ENCODE assay signal across 15 mouse cellular contexts in genomic region chr4:129846823-129847222, GRCm38 (mm10). TPM values are rescaled to one million over a fixed set of nuclear protein-coding genes. Genes with fewer than 3 reads are reported as not detected.
DNase-seq lines count a peak whose midpoint lies in the region; ATAC-seq and TF ChIP-seq lines count a peak whose summit lies in the region.
"Had no signal": no experiment of that assay in that cellular context is flagged by ENCODE, and none has a peak within 500 bp of the region (broad histone marks: within the 10 kb centered on the region; RNA-seq: fewer than 3 reads in every experiment).

No protein-coding gene starts in this region.

- no peak for ATAC-seq in hindbrain, postnatal 0 days
- ATAC-seq in hindbrain, embryonic 13.5 days (ENCODE audit: low FRiP score) = no peak
- ATAC-seq in lung, postnatal 0 days = no peak
- no peak for ATAC-seq in CD4-positive, CD25-positive, alpha-beta regulatory T cell, adult 4 months

- H3K4me3 ChIP-seq in hindbrain, postnatal 0 days (ENCODE audit: low read length) = no peak overlapping the region
- H3K4me3 ChIP-seq in hindbrain, embryonic 13.5 days = no peak overlapping the region
- no peak overlapping the region for H3K4me3 ChIP-seq in lung, postnatal 0 days (ENCODE audit: low read depth, low read length)
- H3K4me3 ChIP-seq in small intestine, adult 2 months (ENCODE audit: low read depth, low read length) = no peak overlapping the region
- H3K4me3 ChIP-seq: embryonic facial prominence, embryonic 15.5 days; forebrain, embryonic 12.5 days; megakaryocyte, embryonic 14.5 days; neural tube, embryonic 13.5 days had no signal

- no peaks in the 10 kb centered on the region for H3K4me1 ChIP-seq in hindbrain, postnatal 0 days (ENCODE audit: insufficient read depth, low read length)
- H3K4me1 ChIP-seq in hindbrain, embryonic 13.5 days (replicated peaks) = no peaks in the 10 kb centered on the region
- H3K4me1 ChIP-seq in lung, postnatal 0 days (ENCODE audit: insufficient read depth, low read depth, low read length) = no peaks in the 10 kb centered on the region
- H3K4me1 ChIP-seq in small intestine, adult 2 months (ENCODE audit: control insufficient read depth, insufficient read depth, insufficient read length, low read length) = no peaks in the 10 kb centered on the region
- H3K4me1 ChIP-seq: embryonic facial prominence, embryonic 15.5 days; forebrain, embryonic 12.5 days; megakaryocyte, embryonic 14.5 days; neural tube, embryonic 13.5 days had no signal

- WGBS in hindbrain, postnatal 0 days = 79% methylated on average over 9 of the region's 9 CpGs
- 87% methylated on average over 9 of the region's 9 CpGs for WGBS in hindbrain, embryonic 13.5 days
- 76% methylated on average over 9 of the region's 9 CpGs for WGBS in lung, postnatal 0 days
- 85% methylated on average over 9 of the region's 9 CpGs for WGBS in small intestine, adult 2 months

- no peak overlapping the region for H3K9ac ChIP-seq in hindbrain, postnatal 0 days (replicated peaks; ENCODE audit: low read length)
- no peak overlapping the region for H3K9ac ChIP-seq in hindbrain, embryonic 13.5 days
- no peak overlapping the region for H3K9ac ChIP-seq in lung, postnatal 0 days (replicated peaks; ENCODE audit: low read depth)
- H3K9ac ChIP-seq: embryonic facial prominence, embryonic 15.5 days; forebrain, embryonic 12.5 days; hindbrain, embryonic 14.5 days; neural tube, embryonic 13.5 days had no signal

- peak; percentile 20 for DNase-seq in hindbrain, postnatal 0 days (ENCODE audit: low spot score)
- DNase-seq in lung, postnatal 0 days (ENCODE audit: low spot score) = peak; percentile 14
- DNase-seq in lung, postnatal 10 days = no peak
- peak; percentile 42 for DNase-seq in ES-CJ7 (ENCODE audit: low read depth, low spot score)
- DNase-seq: adrenal gland, postnatal 14 days; cerebellum, adult 9-10 months; kidney, adult 18-20 months had no signal

- peak; percentile 44 for TF ChIP-seq CTCF in hindbrain, postnatal 0 days (IDR thresholded peaks at IDR 0.05; ENCODE audit: low read depth)
- peak; percentile 65 for TF ChIP-seq CTCF in lung, postnatal 0 days (IDR thresholded peaks at IDR 0.05)
- TF ChIP-seq CTCF in small intestine, adult 2 months (IDR thresholded peaks at IDR 0.05; ENCODE audit: extremely low read depth, insufficient read length, insufficient replicate concordance, low read depth, low read length) = peak; percentile 17; the same call in 1 of the 2 replicates

- no peaks in the 10 kb centered on the region for H3K9me3 ChIP-seq in hindbrain, postnatal 0 days (ENCODE audit: low read length)
- no peaks in the 10 kb centered on the region for H3K9me3 ChIP-seq in hindbrain, embryonic 13.5 days
- no peaks in the 10 kb centered on the region for H3K9me3 ChIP-seq in lung, postnatal 0 days (ENCODE audit: low read length)
- H3K9me3 ChIP-seq: embryonic facial prominence, embryonic 15.5 days; forebrain, embryonic 12.5 days; megakaryocyte, embryonic 14.5 days; neural tube, embryonic 13.5 days had no signal

- H3K36me3 ChIP-seq in hindbrain, postnatal 0 days (ENCODE audit: insufficient read depth, low read length) = peaks cover 36% of the 10 kb centered on the region
- H3K36me3 ChIP-seq in hindbrain, embryonic 13.5 days = peaks cover 63% of the 10 kb centered on the region
- H3K36me3 ChIP-seq in lung, postnatal 0 days (ENCODE audit: insufficient read depth, low read length) = peaks cover 21% of the 10 kb centered on the region; the same call in 1 of the 2 replicates
- peaks cover 68% of the 10 kb centered on the region for H3K36me3 ChIP-seq in small intestine, adult 2 months (ENCODE audit: control insufficient read depth, insufficient read depth, low read length)

- no peak for TF ChIP-seq POLR2A in small intestine, adult 2 months (IDR thresholded peaks at IDR 0.05; ENCODE audit: low read depth, low read length)

- no peak for TF ChIP-seq EP300 in lung, postnatal 0 days (IDR thresholded peaks at IDR 0.05)

- H3K4me2 ChIP-seq in hindbrain, postnatal 0 days (ENCODE audit: low read depth, low read length) = no peak overlapping the region
- H3K4me2 ChIP-seq in hindbrain, embryonic 13.5 days = no peak overlapping the region
- no peak overlapping the region for H3K4me2 ChIP-seq in lung, postnatal 0 days (replicated peaks; ENCODE audit: low read depth, low read length)
- H3K4me2 ChIP-seq: embryonic facial prominence, embryonic 15.5 days; forebrain, embryonic 12.5 days; hindbrain, embryonic 14.5 days; neural tube, embryonic 13.5 days had no signal

- no peaks in the 10 kb centered on the region for H3K27me3 ChIP-seq in hindbrain, postnatal 0 days (ENCODE audit: insufficient read depth, low read length)
- no peaks in the 10 kb centered on the region for H3K27me3 ChIP-seq in hindbrain, embryonic 13.5 days
- H3K27me3 ChIP-seq in lung, postnatal 0 days (replicated peaks; ENCODE audit: insufficient read depth, low read length) = no peaks in the 10 kb centered on the region
- H3K27me3 ChIP-seq in small intestine, adult 2 months (ENCODE audit: control insufficient read depth, insufficient read depth, low read length) = no peaks in the 10 kb centered on the region
- H3K27me3 ChIP-seq: embryonic facial prominence, embryonic 15.5 days; forebrain, embryonic 12.5 days; megakaryocyte, embryonic 14.5 days; neural tube, embryonic 13.5 days had no signal

- H3K27ac ChIP-seq in hindbrain, postnatal 0 days = no peak overlapping the region
- H3K27ac ChIP-seq in hindbrain, embryonic 13.5 days = no peak overlapping the region
- no peak overlapping the region for H3K27ac ChIP-seq in lung, postnatal 0 days (ENCODE audit: low read length)
- H3K27ac ChIP-seq in small intestine, adult 2 months (ENCODE audit: insufficient read depth, low read depth, low read length) = no peak overlapping the region
- H3K27ac ChIP-seq: embryonic facial prominence, embryonic 15.5 days; forebrain, embryonic 12.5 days; hindbrain, embryonic 14.5 days; neural tube, embryonic 13.5 days had no signal

RNA-seq across cellular contexts. Expression of gene Ptp4a2, which starts 35.8 kb away (rescaled TPM):
- total RNA-seq in hindbrain, postnatal 0 days (2014; rRNA removed) = 83.5 and 91.7 TPM in 2 replicates
- 243 and 254 TPM in 2 replicates for polyA plus RNA-seq in hindbrain, postnatal 0 days (2015; fragmentation: Nextera tagmentation; extraction: Ambion mirVana)
- 292 and 306 TPM in 2 replicates for polyA plus RNA-seq in hindbrain, embryonic 13.5 days (2015; fragmentation: Nextera tagmentation; extraction: Ambion mirVana)
- 318 and 349 TPM in 2 replicates for polyA plus RNA-seq in lung, postnatal 0 days (2015; fragmentation: Nextera tagmentation; extraction: Ambion mirVana)
- 8.9 and 21.1 TPM in 2 replicates for polyA plus RNA-seq in small intestine, adult 2 months (2012; rRNA removed)
- polyA plus RNA-seq in CD4-positive, CD25-positive, alpha-beta regulatory T cell, adult 4 months (2017; shearing (Covaris generic)) = 1,000 to 10,000 TPM; 1,309 to 1,442 TPM

Comparison
In these comparisons a context has a peak if more than half of its experiments do, and no peak if none do; other contexts are left out.
1. RNA of gene Ptp4a2, which starts 35.8 kb away (polyA plus RNA-seq): 1,309 to 1,442 TPM in CD4-positive, CD25-positive, alpha-beta regulatory T cell, adult 4 months, 318 to 349 TPM in lung, postnatal 0 days, 292 to 306 TPM in hindbrain, embryonic 13.5 days and 243 to 254 TPM in hindbrain, postnatal 0 days; 8.9 to 21.1 TPM in small intestine, adult 2 months; every median in the first group is over 10 times any median in the second.
2. Peak in every context shown above with its lines, with median percentiles within 50 percentile points of each other: CTCF ChIP-seq.